Mouse (Mus musculus) hindlimb bud, embryonic 11.5 days (tissue): Measurements from ENCODE around the gene Ltbp1.

Experiments
- DNase-seq: peaks from one replicate; pipeline ENCODE4 v3.0.0-alpha.2; 2012; ENCODE audit warnings: low read depth, low spot score; ENCODE audit errors: extremely low spot score

Gene Ltbp1

GRCm38 (mm10) chr17:75233923-75234322, 228.6 kb downstream of the Ltbp1 start:
- DNase-seq = no peak

GRCm38 (mm10) chr17:75235781-75236180, 230.4 kb downstream of the Ltbp1 start:
- no peak for DNase-seq

DNA sequence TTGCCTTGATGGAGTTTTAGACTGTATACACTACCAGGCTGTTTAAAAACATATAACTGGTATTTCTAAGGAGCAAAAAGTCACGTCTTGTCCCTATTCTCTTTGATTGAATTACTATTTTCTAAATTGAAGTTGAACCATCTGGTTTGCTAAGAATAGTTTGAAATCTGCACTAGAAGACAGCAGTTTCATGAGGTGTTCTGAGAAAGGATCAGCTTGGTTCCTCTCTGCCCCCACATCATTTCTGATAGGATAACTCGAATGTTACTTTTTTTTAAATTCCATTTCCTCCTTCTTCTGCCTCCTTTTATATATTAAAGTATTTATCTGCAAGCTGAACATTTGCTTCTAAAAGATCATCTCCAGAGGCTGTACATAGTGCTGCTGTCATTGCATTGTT, 231.2 kb downstream of the Ltbp1 start:
- no peak for DNase-seq

GRCm38 (mm10) chr17:75237456-75237855, 232.1 kb downstream of the Ltbp1 start:
- DNase-seq = no peak

GRCm38 (mm10) chr17:75238655-75239054, 233.3 kb downstream of the Ltbp1 start:
- no peak for DNase-seq

- DNase-seq = no peak
Measured at GRCm38 (mm10) chr17:75239545-75239944, 234.2 kb downstream of the Ltbp1 start.

DNA sequence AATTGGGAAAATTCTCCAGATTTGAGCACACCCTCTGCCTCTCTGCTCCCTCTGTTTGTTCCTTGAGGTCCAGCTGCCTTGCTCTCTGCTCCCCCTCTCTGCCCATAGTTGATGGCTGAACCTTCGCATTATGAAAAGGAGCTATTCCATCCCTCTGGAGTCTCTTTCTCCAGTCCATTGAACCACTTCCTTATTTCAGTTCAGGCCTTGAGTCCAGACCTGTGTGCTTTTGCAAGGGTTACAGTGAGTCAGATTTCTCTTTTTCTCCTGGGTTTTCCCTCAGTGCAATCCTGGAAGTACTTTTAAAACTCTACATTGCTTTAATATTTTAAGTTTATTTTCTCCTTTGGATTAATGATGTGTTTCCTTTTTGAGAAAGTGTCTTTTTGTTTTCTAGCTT, 236.7 kb downstream of the Ltbp1 start:
- DNase-seq = no peak

- no peak for DNase-seq
Measured at GRCm38 (mm10) chr17:75243221-75243620, 237.9 kb downstream of the Ltbp1 start.

DNA sequence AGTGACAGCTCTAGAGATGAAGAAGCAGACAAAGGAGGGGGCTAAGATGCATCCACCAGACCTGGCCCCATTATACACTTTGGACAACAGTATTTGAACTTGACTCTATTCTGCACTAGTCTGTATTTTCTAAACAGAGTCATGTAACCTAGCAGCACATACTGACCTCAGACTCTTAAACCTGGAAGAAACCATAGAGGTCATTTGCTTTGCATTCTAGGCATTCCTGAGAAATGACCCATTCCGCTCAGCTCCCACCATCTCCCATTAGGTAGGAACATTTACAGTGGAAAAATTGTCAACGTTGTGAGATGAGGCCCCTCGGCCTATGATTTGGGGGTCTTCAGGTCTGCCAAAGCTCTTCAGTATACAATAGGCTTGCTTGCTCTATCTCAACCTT, 238.8 kb downstream of the Ltbp1 start:
- DNase-seq = no peak

DNA sequence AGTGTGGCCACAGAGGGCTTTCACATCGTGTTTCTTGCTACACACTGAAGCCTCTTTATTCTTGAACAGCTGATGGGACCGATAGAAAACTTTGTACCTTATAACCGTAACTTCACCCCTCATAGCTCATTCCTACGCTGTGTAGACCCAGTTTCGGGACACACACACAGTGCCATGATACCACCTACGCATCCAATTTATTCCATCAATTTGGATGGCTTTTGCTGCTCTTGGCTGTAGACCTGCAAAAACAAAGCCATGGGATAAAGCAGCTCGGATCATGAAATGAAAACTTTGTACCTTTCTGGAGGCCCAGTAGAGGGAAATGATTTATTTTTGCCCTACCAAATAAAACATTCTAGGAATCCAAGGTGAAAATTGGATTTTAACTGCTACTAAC, 239.7 kb downstream of the Ltbp1 start:
- no peak for DNase-seq

DNA sequence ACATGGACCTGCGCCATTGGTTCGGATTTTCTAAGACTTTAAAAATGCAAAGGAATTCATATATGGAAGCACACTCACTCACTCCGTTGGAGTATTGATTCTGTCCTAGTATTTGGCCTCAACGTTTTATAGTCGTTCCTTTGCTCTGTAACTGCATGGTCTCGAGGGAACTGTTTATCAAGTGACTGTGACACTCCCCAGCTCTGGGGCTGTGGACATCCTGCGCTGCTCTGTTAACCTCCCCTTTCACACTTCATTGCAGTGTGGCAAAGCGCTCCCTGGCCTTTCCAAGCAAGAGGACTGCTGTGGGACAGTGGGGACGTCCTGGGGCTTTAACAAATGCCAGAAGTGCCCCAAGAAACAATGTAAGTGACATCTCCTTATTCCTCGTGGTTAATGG, 243.3 kb downstream of the Ltbp1 start:
- no peak for DNase-seq

DNA sequence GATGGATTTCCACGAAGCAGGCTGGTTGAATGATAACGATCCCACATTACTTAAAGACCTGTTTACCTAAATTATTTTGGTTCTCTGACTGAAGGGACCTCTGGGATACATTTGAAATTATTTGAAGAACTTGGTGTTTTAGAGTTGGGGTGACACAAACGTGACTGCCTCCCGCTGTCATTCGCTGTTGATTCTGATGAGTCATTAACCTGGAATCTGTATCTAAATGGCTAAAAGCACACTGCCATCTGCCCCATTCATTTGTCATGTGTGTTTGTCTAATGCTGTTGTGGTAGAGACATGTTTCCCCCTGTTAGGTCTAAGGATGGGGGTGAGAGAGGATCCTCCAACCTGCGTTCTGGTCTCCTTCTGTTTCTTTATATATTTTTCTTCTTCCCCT, 245.2 kb downstream of the Ltbp1 start:
- no peak for DNase-seq

DNA sequence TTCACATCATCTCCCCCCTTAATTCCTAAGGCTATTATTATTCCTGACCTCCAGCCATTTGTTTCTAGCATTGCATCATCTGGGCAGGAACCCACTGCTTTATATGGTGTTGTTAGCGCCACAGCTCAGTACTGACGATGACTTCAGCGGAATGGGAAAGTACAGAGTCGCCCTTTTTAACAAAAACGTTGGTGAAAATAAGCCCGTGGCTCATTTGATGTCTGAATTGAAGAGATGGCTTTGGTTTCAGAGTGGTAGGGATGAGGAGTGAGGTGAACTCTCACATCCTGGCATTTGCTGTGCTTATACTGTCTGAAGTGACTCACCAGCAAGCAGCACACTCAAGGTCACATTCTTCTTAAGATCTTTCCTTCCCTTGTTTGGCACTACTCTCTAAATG, 245.7 kb downstream of the Ltbp1 start:
- DNase-seq = no peak

- no peak for DNase-seq
Measured at GRCm38 (mm10) chr17:75252540-75252939, 247.2 kb downstream of the Ltbp1 start.

GRCm38 (mm10) chr17:75254909-75255308, 249.5 kb downstream of the Ltbp1 start:
- no peak for DNase-seq

DNA sequence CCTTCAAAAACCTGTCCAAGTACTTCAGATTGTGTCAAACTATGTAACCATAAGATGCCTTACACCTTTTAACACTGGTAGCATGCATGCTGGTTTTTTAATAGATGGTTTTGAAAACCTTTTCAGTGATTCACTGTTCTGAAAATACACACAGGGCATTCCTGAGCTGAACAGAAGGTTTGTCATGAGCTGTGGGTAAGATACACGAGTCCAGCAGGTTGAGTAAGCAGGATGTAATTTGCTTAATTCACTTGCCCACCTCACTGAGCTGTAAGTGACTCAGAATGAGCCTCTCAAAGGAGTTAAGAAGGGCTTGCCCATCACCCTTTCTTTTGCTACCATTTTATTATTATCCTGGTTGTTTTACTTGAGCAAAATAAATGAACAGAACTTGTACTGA, 250.6 kb downstream of the Ltbp1 start:
- no peak for DNase-seq

GRCm38 (mm10) chr17:75258427-75258826, 253.1 kb downstream of the Ltbp1 start:
- no peak for DNase-seq

- no peak for DNase-seq
Measured at GRCm38 (mm10) chr17:75263336-75263990, 258.1 kb downstream of the Ltbp1 start.

GRCm38 (mm10) chr17:75268506-75268905, 263.1 kb downstream of the Ltbp1 start:
- DNase-seq = no peak

GRCm38 (mm10) chr17:75272446-75272845, 267.1 kb downstream of the Ltbp1 start:
- no peak for DNase-seq

DNA sequence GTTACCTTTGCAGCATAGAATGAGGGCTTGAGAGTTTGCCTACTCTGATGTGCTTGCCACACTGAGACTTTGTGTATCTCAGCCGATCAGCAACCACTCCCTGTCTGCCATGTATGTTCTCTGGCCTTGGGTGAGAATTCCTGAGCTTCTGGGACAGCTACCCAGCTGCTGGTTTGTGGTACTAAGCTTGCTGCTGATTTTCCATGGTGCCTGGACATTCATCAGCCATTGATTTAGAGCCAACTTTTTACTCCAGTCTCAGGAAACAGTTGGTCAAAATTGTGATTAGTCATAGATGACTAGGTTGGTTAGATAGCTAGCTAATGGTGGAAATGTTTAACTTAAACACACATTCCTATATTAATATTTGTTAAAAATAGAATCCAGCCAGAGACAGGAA, 267.9 kb downstream of the Ltbp1 start:
- no peak for DNase-seq

DNA sequence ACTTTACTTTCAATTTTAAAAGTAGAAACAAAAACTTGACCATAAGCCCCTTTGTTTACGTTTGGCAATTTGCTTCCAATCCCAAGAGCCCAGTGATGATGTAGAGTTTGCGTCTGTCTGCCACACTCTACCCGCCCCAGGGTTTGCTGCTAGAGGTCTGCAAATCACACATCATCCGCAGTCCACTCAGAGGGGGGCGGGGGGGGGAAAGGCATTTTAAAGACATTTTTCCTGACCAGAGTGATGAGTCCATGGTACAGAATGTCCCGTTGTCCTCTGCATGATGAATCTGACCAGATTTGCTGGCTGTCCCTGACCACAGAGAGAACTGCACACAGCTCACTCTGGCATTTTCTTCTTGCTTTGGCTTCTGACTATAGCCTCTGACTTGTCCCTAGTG, 269.9 kb downstream of the Ltbp1 start:
- no peak for DNase-seq

DNA sequence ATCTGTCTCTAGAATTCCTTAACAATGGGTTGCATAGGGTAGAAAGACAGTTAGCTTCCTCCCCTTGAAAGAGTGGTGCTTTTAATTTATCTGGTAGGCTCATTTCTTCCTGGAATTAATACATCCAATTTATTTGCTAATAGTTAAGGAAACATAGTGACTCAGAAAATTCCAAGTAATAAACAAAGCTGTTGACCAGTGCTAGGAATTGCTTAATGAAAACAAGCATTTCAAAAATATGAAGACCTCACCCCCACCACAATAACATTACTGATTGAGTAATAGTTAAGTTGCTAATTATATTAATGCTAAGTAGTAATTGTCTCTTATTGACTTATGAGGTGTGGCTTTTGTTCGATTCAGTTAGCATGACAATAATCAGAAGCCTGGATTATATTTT, 272.7 kb downstream of the Ltbp1 start:
- no peak for DNase-seq
